Mouse (Mus musculus): ENCODE measurements at regions not wholly inside any gene's neighbourhood (a gene's known extent, or its start where the extent isn't known, plus 50 kb on each side); places are given as distances from the start of the nearest gene placed in this dataset.

DNA sequence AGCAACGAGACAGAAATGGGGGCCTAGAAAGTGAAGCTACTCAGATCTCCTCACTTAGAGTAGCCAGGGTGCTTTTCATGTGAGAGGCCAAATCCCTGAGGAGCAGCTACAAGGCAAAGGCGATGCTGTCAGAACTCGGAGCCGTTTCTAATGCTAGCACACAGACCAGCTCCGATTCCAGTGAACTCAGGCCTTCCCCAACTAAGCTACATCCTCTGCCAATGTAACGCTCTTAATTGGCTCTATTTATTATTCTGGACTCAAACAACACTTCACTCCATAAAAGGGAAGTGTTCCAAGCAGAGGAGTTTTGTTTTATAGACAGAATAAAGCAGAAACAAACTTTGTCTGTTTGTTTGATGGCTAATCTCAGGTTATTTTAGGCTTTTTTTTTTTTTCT is 71.2 kb upstream of the Prep start:
- Histone ChIP-seq H3K9me3 (replicated peaks; ENCODE audit: insufficient read depth, low read length) (no peaks in the 10 kb centered on the region), H3K9ac (ENCODE audit: control insufficient read depth, low read depth, low read length, poor library complexity, severe bottlenecking) (no peak overlapping the region), H3K4me3 (ENCODE audit: control insufficient read depth in 1 of 2, insufficient read depth in 1 of 2, low read depth in 2 of 2, low read length in 2 of 2) (no peak overlapping the region), H3K79me2 (ENCODE audit: control insufficient read depth, insufficient read depth, low read length, poor library complexity) (no peaks in the 10 kb centered on the region; the same call in 1 of the 2 replicates), H3K27me3 (ENCODE audit: control insufficient read depth in 1 of 2, insufficient read depth in 2 of 2, low read length in 2 of 2) (0 out of 4 replicates have a peak, but pooled peaks cover 0 to 1% of the 10 kb centered on the region in 2 experiments), H3K36me3 (ENCODE audit: control insufficient read depth in 1 of 2, insufficient read depth in 2 of 2, low read length in 2 of 2) (peaks cover 0 to 2% of the 10 kb centered on the region in 2 experiments; a peak in 2 of 4 replicates), H3K27ac (ENCODE audit: control insufficient read depth, low read depth, low read length) (no peak overlapping the region), H3K4me1 (ENCODE audit: control insufficient read depth in 1 of 2, insufficient read depth in 2 of 2, low read length in 2 of 2) (peaks cover 0 to 3% of the 10 kb centered on the region in 2 experiments; a peak in 2 of 4 replicates)
- no peak for DNase-seq (ENCODE audit: low read depth, low spot score)
- no peak for TF ChIP-seq TBP (IDR thresholded peaks at IDR 0.05; ENCODE audit: low read depth, low read length)
- TF ChIP-seq GABPA (IDR thresholded peaks at IDR 0.05; ENCODE audit: low read depth, low read length): no peak
- no peak for TF ChIP-seq MAFK (IDR thresholded peaks at IDR 0.05; ENCODE audit: borderline replicate concordance, low read depth, low read length)
- TF ChIP-seq ZKSCAN1 (IDR thresholded peaks at IDR 0.05; ENCODE audit: low read depth, low read length): no peak
- TF ChIP-seq MYB (IDR thresholded peaks at IDR 0.05; ENCODE audit: low read depth, low read length): no peak
- no peak for TF ChIP-seq TCF12 (IDR thresholded peaks at IDR 0.05; ENCODE audit: low read depth, low read length)
- no peak for TF ChIP-seq CHD1 (IDR thresholded peaks at IDR 0.05; ENCODE audit: low read depth, low read length)
- TF ChIP-seq UBTF (IDR thresholded peaks at IDR 0.05; ENCODE audit: borderline replicate concordance, insufficient read depth, low read depth, low read length): no peak
- no peak for TF ChIP-seq NELFE (IDR thresholded peaks at IDR 0.05; ENCODE audit: low read depth, low read length)
- TF ChIP-seq MAX (IDR thresholded peaks at IDR 0.05; ENCODE audit: low read length): no peak
- no peak for TF ChIP-seq KAT2A (conservative IDR thresholded peaks at IDR 0.05; ENCODE audit: low read depth, low read length)
- TF ChIP-seq POLR2A (IDR thresholded peaks at IDR 0.05; ENCODE audit: control insufficient read depth in 1 of 2, insufficient read depth in 1 of 2, low read depth in 1 of 2, low read length in 2 of 2, poor library complexity in 1 of 2): no peak
- TF ChIP-seq JUND (IDR thresholded peaks at IDR 0.05; ENCODE audit: low read depth, low read length): no peak
- no peak for TF ChIP-seq MYC (IDR thresholded peaks at IDR 0.05; ENCODE audit: low read depth, low read length)
- TF ChIP-seq HCFC1 (IDR thresholded peaks at IDR 0.05; ENCODE audit: low read depth, low read length): no peak
- TF ChIP-seq USF1 (IDR thresholded peaks at IDR 0.05; ENCODE audit: low read depth, low read length): no peak
- TF ChIP-seq NRF1 (IDR thresholded peaks at IDR 0.05; ENCODE audit: insufficient read depth, low read depth, low read length, poor library complexity, severe bottlenecking): no peak
- no peak for TF ChIP-seq ZNF384 (IDR thresholded peaks at IDR 0.05; ENCODE audit: low read depth, low read length)

GRCm38 (mm10) chr10:44994385-44995281 is 72.4 kb upstream of the Prep start:
- Histone ChIP-seq H3K36me3 (ENCODE audit: control insufficient read depth in 1 of 2, insufficient read depth in 2 of 2, low read length in 2 of 2) (no peaks in the 10 kb centered on the region; a peak in 1 of 4 replicates), H3K4me3 (ENCODE audit: control insufficient read depth in 1 of 2, insufficient read depth in 1 of 2, low read depth in 2 of 2, low read length in 2 of 2) (no peak overlapping the region), H3K27ac (ENCODE audit: control insufficient read depth, low read depth, low read length) (no peak overlapping the region), H3K4me1 (ENCODE audit: control insufficient read depth in 1 of 2, insufficient read depth in 2 of 2, low read length in 2 of 2) (no peaks in the 10 kb centered on the region), H3K9ac (ENCODE audit: control insufficient read depth, low read depth, low read length, poor library complexity, severe bottlenecking) (no peak overlapping the region), H3K79me2 (ENCODE audit: control insufficient read depth, insufficient read depth, low read length, poor library complexity) (no peaks in the 10 kb centered on the region), H3K27me3 (ENCODE audit: control insufficient read depth in 1 of 2, insufficient read depth in 2 of 2, low read length in 2 of 2) (0 out of 4 replicates have a peak, but pooled peaks cover 0 to 1% of the 10 kb centered on the region in 2 experiments), H3K9me3 (replicated peaks; ENCODE audit: insufficient read depth, low read length) (no peaks in the 10 kb centered on the region)
- no peak for TF ChIP-seq HCFC1 (IDR thresholded peaks at IDR 0.05; ENCODE audit: low read depth, low read length)
- no peak for TF ChIP-seq SMC3 (IDR thresholded peaks at IDR 0.05; ENCODE audit: low read depth, low read length)
- no peak for TF ChIP-seq GATA1 (IDR thresholded peaks at IDR 0.05; ENCODE audit: low read depth, low read length)
- no peak for TF ChIP-seq CTCF (IDR thresholded peaks at IDR 0.05 in 2 of 3, conservative IDR thresholded peaks at IDR 0.05 in 1 of 3; ENCODE audit: control insufficient read depth in 1 of 3, insufficient read depth in 1 of 3, low read depth in 2 of 3, low read length in 3 of 3, poor library complexity in 1 of 3, severe bottlenecking in 1 of 3)
- TF ChIP-seq USF1 (IDR thresholded peaks at IDR 0.05; ENCODE audit: low read depth, low read length): no peak
- TF ChIP-seq CHD2 (IDR thresholded peaks at IDR 0.05; ENCODE audit: low read length): no peak
- TF ChIP-seq RCOR1 (IDR thresholded peaks at IDR 0.05; ENCODE audit: low read depth, low read length): no peak
- no peak for DNase-seq (ENCODE audit: low read depth, low spot score)

Data from MEL (cell line).